Mouse (Mus musculus) G1E-ER4 (cell line): Measurements from ENCODE around the gene March5. TPM values are rescaled to one million over a fixed set of nuclear protein-coding genes. Genes with fewer than 3 reads are reported as not detected.

ENCODE experiments used
- GATA1 ChIP-seq: IDR thresholded peaks from one replicate; pipeline ENCODE4 v1.8.0; 2012; ENCODE audit warnings: low read length, inconsistent platforms
- polyA plus RNA-seq: library from polyadenylated mRNA; stranded (reverse); fragments of >175 nt; gene quantifications from 2 replicates; pipeline ENCODE4 v1.2.3, GENCODE M21; 2012

Gene March5
- polyA plus RNA-seq, 1 experiment = 94.2 TPM

DNA sequence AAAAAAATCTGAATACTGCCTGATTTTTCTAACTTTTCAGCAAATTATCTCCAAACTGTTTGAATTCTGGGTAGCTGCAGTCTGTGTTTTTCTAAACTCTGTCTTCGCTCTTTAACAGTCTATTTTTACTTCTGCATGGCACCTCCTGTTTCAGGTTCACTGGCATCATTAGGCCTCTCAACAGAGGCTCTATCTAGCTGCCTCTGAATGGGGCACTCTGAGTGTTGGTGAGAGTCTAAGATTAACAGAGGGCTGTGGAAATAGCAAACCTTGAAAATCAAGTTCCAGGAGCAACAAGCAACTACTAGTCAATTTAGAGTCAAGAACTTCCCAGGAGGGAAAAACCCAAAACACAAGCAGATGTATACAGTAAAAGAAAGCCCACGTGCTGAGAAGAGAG is 7.5 kb upstream of the March5 start:
- TF ChIP-seq GATA1 = no peak

DNA sequence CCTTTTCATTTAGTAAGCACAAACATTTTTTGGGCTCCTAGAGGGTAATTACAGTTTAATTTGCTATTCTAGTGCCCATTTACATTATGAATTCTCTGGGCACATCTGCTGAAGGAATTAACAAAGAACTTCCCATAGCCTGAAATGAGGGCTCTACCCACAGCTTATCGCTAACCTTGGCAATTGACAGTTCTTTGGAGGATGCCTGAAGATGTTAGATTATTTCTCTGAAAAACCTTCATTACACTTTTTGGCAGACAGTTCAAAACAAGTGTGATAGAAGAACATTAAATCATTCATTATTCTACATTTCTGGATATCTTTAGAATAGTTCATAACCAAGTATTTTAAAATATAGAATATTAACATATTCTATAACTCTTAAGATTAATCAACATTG is 4.0 kb upstream of the March5 start:
- TF ChIP-seq GATA1 = no peak

DNA sequence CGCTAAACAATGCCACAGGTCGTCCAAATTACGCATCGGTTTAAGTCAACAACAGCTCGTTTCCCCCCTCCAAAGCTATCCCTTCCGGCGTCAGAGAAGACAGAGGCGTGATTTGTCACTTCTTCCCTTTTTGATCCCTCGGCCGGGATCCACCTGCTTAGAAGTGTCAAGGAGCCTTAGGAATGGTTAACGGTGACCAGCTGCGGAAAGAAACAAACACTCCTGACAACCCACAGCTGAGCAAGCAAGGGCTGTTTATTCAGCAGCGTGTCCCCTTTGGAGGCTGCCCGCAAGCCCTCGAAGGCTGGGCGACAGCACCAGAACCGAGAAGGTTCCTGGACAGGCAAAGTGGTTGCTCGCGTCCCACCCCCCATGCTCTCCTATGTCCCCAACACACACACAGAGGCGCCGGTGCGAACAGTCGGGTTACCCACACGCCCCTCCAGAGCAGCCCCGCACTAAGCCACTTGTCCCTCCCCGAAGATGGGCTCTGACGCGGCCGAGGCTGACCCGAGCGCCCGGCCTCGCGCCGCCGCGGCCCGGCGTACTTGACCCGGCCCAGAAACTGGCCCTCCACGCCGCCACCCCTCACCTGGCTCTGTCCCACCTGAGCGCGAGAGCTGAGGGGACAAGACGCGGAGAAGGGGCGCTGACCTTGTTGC is 571 bp upstream of the March5 start:
- TF ChIP-seq GATA1 = no peak

DNA sequence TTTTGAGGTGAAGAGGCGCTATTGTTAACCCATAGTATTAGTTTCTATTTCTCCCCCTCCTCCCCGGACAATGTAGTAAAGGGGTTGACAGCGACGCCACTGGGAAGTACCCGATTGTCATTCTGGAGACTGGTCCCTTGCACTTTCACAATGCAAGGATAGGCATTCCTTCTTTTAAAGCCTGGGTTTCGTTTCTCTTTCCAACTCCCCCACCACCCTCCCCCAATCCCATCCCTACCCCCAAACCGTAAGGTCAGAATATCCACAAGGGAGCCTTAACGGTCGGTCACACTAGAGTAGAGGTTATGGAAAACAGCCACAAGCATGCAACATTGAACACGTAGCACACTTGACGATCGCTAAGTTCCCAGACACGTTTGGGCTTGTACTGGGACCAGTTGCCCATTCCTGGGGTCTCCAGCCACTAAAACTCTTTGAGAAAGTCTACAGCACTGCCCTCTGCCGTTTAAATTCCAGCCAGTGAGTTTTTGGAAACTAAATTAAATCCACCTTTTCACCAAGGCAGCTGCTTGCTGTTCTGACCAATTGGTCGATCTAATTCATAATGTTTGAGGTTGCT is 923 bp downstream of the March5 start, which contains the start of gene Cpeb3:
Gene Cpeb3, minus strand, starts transcription at position 426 of the 580 bp plus-strand sequence.
- TF ChIP-seq GATA1 = no peak

DNA sequence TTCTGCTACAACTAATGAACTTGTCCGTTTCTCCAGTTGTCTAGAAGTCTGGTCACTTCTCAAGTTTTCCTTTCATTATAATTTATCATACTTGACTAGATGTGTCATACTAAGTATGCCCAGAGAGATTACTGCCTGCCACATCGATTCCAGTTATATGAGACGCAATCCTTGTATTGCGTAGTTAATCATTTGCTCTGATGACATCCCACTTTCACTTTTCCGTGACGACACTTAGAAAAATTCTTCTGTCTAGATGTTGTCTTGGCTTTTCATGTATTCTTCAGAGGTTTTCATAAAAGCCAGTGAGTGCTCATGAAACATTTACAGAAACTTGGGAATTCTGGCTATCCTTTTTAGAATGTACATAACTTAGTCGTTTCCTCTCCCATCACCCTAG is 1.6 kb downstream of the March5 start:
- no peak for TF ChIP-seq GATA1

DNA sequence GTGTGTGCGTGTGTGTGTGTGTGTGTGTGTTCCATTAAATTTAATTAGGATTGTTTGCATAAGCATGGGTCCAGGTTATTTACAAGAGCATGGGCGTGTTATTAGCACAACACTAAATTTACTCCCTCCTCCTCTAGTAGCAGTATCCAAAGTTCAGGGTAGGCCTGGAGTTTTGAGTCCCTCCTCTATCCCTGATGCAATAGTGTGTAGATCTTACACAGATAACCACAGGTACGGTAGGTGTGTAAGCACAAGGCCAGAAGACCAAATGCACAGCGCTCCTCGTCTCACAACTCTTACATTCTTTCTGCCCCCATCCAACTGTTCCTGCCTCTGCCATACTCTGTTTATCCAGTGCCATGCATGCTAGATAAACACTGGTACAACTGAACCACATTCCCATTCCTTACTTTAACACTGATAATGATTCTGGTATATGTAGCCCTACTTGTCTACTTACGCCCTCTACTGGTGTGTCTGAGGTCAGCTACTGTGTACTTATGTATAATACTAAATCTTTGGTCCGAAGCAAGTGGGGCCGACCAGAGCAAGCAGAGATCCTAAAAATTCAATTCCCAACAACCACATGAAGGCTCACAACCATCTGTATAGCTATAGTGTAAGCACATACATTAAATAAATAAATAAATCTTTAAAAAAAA is 2.3 kb downstream of the March5 start:
- TF ChIP-seq GATA1 = no peak

DNA sequence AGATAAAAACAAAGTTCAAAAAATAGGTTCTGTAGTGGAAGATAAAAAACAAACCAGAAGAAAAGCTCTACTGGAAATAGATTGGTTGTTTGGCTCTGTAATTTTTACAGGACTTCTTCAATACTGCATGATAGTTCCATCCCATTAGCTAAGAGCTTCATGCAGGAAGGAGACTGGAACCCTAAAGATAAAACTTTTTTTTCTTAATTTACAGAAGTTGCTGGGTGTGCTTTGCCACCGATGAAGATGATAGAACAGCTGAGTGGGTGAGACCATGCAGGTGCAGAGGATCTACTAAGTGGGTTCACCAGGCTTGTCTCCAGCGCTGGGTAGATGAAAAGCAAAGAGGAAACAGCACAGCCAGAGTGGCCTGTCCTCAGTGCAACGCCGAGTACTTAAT is 3.1 kb downstream of the March5 start:
- no peak for TF ChIP-seq GATA1

DNA sequence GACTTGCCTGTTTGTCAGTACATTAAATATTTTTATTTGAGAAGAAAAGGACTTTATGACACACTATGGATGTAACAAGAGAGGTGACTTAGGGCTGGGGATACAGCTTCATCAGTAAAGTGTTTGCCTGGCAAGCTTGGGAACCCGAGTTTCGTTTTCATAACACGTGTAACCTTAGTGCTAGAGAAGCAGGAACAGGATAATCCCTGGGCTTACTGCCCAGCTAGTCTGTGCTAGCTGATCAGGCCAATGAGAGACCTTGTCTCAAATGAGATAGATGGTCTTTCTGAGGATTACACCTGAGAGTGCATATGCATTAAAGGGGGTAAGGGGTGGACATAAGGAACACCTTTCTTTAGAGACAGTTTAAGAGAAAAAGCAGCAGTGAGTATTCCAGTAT is 4.1 kb downstream of the March5 start:
- TF ChIP-seq GATA1 = no peak

DNA sequence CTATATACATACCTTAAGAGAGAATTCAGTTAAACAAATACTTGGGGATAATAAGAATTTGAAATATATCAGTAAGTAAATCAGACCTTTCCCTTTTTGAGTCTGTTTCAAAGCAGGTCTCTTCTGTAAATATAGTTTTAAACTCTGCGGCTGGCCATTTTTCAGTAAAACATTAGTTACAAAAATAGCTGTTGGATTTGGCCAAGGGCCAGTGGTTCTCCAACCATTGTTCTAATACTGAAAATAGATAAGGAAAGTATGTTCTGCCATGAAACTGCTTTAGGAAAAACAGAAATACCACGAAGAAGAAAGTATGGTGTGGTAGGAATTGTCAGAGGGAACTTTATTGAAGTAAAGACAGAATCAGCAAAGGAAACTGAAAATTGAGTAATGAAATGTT is 7.4 kb downstream of the March5 start:
- no peak for TF ChIP-seq GATA1

DNA sequence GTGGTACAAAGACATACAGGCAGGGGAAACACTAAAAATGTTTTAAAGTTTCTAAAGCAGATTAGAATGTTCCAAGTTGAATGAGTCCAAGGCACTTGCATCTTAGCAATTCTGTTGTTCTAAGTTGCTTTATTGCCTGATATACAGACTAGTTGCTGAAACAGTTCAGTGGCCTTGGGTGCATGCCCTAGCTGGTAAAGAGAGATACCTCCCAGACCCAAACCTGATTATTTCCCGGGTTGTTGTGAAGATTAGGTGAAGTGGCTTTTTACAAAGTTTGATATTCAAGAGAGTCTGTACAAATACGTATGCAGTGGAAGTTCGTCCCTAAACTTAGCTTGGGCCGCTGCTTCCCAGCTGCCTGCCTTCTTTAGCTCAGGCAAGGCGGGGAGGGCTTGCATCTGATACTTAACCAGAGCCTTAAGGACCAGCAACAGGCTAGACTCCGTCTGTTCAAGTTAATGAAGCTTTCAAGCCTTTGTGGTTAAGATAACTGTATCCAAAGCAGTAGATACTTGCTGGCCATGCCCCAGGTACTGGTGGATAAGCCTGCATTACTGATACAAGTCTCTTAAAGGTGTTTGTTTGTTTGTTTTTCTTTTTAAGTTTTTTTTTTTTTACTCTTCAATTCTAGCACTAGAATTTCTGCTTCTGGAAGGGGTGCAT is 18.0 kb downstream of the March5 start:
- no peak for TF ChIP-seq GATA1

DNA sequence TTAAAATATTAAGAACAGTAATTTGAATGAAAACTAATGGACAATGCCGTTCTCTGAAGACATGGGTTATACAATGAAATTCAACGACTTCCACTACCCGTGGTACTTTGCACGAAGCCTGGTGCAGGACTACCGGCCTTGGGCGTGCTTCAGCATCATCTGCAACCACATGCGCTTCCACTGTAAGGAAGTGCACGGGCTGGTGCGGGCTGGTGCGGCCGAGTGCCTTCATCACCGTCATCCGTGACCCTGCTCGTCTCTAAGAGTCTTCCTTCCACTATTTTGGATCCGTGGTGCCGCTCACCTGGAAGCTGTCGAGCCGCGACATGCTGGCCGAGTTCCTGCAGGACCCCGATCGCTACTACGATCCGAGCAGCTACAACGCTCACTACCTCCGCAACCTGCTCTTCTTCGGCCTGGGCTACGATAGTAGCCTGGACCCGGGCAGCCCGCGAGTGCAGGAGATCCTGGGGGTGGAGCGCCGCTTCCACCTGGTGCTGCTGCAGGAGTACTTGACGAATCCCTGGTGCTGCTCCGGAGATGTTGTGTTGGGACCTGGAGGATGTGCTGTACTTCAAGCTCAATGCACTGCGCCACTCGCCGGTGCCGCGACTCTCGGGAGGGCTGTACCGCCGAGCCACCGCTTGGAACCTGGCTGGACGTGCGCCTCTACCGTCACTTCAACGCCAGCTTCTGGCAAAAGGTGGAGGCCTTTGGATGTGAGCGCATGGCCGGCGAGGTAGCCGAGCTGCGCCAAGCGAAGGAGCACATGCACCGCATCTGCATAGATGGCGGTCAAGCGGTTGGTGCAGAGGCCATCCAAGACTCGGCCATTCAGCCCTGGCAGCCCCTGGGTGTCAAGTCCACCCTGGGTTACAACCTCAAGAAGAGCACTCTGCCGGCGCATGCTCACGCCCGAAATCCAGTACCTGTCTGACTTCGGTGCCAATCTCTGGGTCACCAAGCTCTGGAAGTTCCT is 26.5 kb downstream of the March5 start:
- no peak for TF ChIP-seq GATA1

DNA sequence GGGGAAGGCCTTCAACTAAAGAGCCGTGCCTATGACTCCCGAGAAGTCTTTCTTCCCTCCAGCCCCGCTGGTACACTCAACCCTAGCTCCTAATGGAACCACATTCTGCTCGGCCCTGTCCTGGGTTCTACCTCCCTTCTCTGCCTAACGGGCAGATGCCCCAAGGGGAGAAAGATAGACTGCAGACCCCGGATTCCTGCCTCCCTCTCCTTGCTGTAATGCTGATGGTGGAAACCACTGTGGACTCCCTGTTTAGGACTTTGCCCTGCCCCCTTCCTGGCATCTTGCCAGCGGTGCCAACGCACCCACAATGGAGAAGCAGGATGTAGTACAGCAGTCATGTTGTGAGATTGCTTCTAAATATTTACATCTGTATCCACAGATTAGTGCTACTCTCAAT is 28.5 kb downstream of the March5 start:
- no peak for TF ChIP-seq GATA1

DNA sequence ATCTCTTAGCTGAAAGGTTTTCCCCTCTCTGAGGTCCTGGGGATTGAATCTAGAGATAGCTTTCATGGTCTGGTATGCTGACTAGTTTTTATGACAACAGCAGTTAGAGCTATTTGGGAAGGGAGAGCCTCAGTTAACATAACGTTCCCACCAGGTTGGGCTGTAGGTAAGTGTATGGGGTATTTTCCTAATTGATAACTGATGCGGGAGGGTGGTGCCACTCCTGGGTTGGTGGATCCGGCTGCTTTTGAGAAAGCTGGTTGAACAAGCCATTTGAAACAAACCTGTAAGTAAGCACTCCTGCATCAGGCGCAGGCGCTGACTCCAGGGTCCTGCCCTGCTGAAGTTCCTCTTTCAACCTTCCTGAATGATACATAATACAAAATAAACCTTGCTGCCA is 30.0 kb downstream of the March5 start:
- TF ChIP-seq GATA1 = no peak

DNA sequence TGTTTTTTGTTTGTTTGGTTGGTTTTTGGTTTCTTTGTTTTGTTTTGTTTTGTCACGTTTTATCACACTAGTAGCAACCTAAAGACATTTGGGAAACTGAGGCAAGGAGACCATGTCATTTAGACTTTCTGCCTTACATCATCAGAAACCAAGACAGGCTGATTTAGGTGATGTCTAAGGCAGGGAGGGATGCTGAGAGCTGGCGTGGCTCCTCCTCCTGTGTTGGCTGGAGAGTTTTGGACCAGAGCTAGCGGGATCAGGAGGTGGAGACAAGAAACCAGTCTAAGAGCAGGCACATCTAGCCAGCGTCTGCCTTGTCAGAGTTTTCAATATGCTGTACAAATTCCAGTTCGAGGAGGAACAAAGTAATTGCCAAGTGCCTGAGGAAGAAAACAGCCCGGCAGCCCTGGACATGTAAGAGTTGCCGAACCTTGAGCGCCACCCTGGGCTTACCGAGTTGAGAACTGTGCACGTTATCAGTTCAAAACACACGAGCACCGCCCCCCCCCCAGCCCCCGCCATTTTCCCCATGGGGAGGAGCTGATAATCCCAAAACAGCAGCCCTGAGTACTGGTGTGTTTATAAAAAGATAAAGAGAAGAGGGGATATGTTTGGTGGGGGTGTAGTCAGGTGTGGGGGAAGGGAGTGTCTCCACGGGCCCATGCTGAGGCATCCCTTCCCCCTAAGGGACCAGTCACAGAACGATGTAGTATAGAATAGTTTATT is 30.5 kb downstream of the March5 start:
- TF ChIP-seq GATA1 = no peak

DNA sequence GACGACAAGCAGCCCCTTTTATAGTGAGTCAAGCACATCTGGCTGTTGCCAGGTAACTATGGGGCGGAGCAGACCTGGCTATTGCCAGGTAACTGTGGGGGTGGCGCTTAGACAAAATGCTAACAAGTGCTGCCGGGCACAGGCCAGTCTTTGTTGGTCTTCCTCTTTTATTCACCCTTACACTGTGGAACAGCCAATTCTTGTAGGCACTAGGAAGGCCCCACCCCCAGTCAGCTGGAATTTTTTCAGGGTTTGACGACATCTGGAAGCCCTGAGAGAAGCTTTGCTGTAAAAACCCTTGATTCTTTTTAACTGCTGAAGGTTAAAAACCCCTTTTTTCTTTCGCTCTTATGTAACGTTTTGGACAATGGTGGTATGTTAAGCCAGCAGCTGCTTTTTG is 31.3 kb downstream of the March5 start:
- no peak for TF ChIP-seq GATA1
